Mouse (Mus musculus) thymus, postnatal 10 days (tissue): Measurements from ENCODE around the gene Rpl41.
"Not testable (repeated sequence)": the region's sequence is repeated elsewhere in the genome, so short reads cannot be mapped to it uniquely, and the experiment has no call there.

Experiments used
- DNase-seq, 2 experiments: peaks; one replicate each; pipeline ENCODE4 v3.0.0; 2021; ENCODE audit warnings: low spot score in 2 of 2

Gene Rpl41

GRCm38 (mm10) chr10:128556286-128556685 lies 7.2 kb upstream of the Rpl41 start:
- no peak for DNase-seq

- DNase-seq, result not testable (repeated sequence)
Measured at GRCm38 (mm10) chr10:128555567-128555966, 6.5 kb upstream of the Rpl41 start.

- not testable (repeated sequence) for DNase-seq
Measured at GRCm38 (mm10) chr10:128550144-128550823, 1.2 kb upstream of the Rpl41 start.

- DNase-seq, result peak in 1 of 2 experiments; percentile 17
Measured at GRCm38 (mm10) chr10:128549682-128550057, 565 bp upstream of the Rpl41 start.

GRCm38 (mm10) chr10:128548051-128548791 lies 884 bp downstream of the Rpl41 start:
- DNase-seq, result peak in 1 of 2 experiments; percentile 11

GRCm38 (mm10) chr10:128547361-128548032 lies 1.6 kb downstream of the Rpl41 start, which contains the start of gene Zc3h10:
TSS of gene Zc3h10 (minus strand) at chr10:128547774.
- DNase-seq, result peak; percentile 94 to 96

- DNase-seq, result no peak
Measured at GRCm38 (mm10) chr10:128546787-128547186, 2.3 kb downstream of the Rpl41 start.

GRCm38 (mm10) chr10:128546361-128546760 lies 2.7 kb downstream of the Rpl41 start:
- peak in 1 of 2 experiments; percentile 27 for DNase-seq

- DNase-seq, result no peak
Measured at GRCm38 (mm10) chr10:128545570-128545898, 3.6 kb downstream of the Rpl41 start.

GRCm38 (mm10) chr10:128544674-128545569 lies 4.2 kb downstream of the Rpl41 start:
- DNase-seq, result no peak

GRCm38 (mm10) chr10:128544151-128544657 lies 4.9 kb downstream of the Rpl41 start:
- no peak for DNase-seq

- no peak for DNase-seq
Measured at GRCm38 (mm10) chr10:128543100-128543499, 6.0 kb downstream of the Rpl41 start.

GRCm38 (mm10) chr10:128538340-128538870 lies 10.7 kb downstream of the Rpl41 start:
- DNase-seq, result no peak

- peak; percentile 90 to 93 for DNase-seq
Measured at GRCm38 (mm10) chr10:128536266-128536940, 12.7 kb downstream of the Rpl41 start.

GRCm38 (mm10) chr10:128535624-128536265 lies 13.4 kb downstream of the Rpl41 start:
- no peak for DNase-seq

- no peak for DNase-seq
Measured at GRCm38 (mm10) chr10:128535206-128535605, 13.9 kb downstream of the Rpl41 start.

GRCm38 (mm10) chr10:128526366-128527356 lies 22.4 kb downstream of the Rpl41 start:
- DNase-seq, result no peak

- DNase-seq, result peak; percentile 80 to 89
Measured at GRCm38 (mm10) chr10:128525671-128526308, 23.3 kb downstream of the Rpl41 start, which contains the start of gene Esyt1. TSS of gene Esyt1 (minus strand) at chr10:128525871.
